Mouse (Mus musculus) kidney, adult 2 months (tissue): ENCODE measurements around the gene Acsm4. TPM values are rescaled to one million over a fixed set of nuclear protein-coding genes. Genes with fewer than 3 reads are reported as not detected.
"Not testable (repeated sequence)": the region's sequence is repeated elsewhere in the genome, so short reads cannot be mapped to it uniquely, and the experiment has no call there.

Experiments used
- DNase-seq: peaks from one replicate; pipeline ENCODE4 v3.0.0; 2021
- H3K27ac ChIP-seq: fragments of 200-500 bp; 2 replicates; pipeline ENCODE4 v1.5.1; 2012; ENCODE audit warnings: low read depth, low read length, control low read depth, inconsistent platforms; ENCODE audit not compliant: insufficient read depth
- H3K27me3 ChIP-seq: fragments of 200-500 bp; replicated peaks from 2 replicates; pipeline ENCODE4 v1.6.1; 2012; ENCODE audit warnings: mild to moderate bottlenecking, moderate library complexity, low read length, inconsistent platforms; ENCODE audit not compliant: control insufficient read depth, insufficient read depth
- H3K36me3 ChIP-seq: fragments of 200-500 bp; 2 replicates; pipeline ENCODE4 v1.6.1; 2012; ENCODE audit warnings: mild to moderate bottlenecking, moderate library complexity, low read length, inconsistent platforms; ENCODE audit not compliant: control insufficient read depth, insufficient read depth
- H3K4me1 ChIP-seq: fragments of 200-500 bp; 2 replicates; pipeline ENCODE4 v1.6.1; 2011; ENCODE audit warnings: low read length; ENCODE audit not compliant: control insufficient read depth, insufficient read depth
- H3K4me3 ChIP-seq: fragments of 200-500 bp; 2 replicates; pipeline ENCODE4 v1.5.1; 2011; ENCODE audit warnings: mild to moderate bottlenecking, low read depth, low read length, control low read depth; ENCODE audit not compliant: insufficient read depth
- CTCF ChIP-seq: fragments of 200-500 bp; conservative IDR thresholded peaks from 2 replicates; pipeline ENCODE4 v1.5.1; 2011; ENCODE audit warnings: low read depth, mild to moderate bottlenecking, control low read depth, low read length, moderate library complexity, mixed read lengths; ENCODE audit not compliant: insufficient read depth, insufficient read length
- POLR2A ChIP-seq: fragments of 200-500 bp; IDR thresholded peaks from one replicate; pipeline ENCODE4 v1.6.1; 2011; ENCODE audit warnings: low read depth, low read length, control low read depth
- WGBS: fragments of 180-500 bp; shearing (Covaris S2); methylation state at CpG from one replicate; pipeline ENCODE4 v1.1.7; 2018; 5-methylcytosine and 5-hydroxymethylcytosine counted together
- polyA plus RNA-seq: library from polyadenylated mRNA; depleted of rRNA; stranded (reverse); fragments of >200 nt; gene quantifications from 2 replicates; pipeline ENCODE4 v1.2.3, GENCODE M21; 2012

Gene Acsm4
- polyA plus RNA-seq, 1 experiment = not detected

DNA sequence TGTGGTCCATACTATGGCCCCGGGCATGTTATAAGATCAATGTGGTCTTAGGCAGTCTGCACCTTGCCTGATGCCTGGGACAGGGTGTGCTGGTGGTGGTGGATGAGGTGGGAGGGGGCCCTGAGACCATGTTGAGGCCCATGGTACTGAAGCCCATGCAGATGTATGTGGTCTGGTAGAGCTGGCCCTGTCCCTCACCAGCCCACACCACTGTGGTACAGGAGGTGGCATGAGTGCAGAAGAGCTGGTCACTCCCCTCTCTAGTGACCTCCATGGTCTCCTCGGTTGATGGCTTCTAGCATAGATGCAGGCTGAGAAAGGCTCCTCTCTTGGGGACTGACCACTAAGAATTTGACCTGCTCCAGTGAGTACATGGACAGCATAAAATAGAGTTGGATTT is 49.1 kb downstream of the Acsm4 start:
- 85% methylated on average over 2 of the region's 2 CpGs for WGBS
- H3K4me1 ChIP-seq = no peaks in the 10 kb centered on the region; the same call in 1 of the 2 replicates
- DNase-seq = no peak
- no peaks in the 10 kb centered on the region for H3K36me3 ChIP-seq
- no peak overlapping the region for H3K4me3 ChIP-seq
- no peak overlapping the region for H3K27ac ChIP-seq
- H3K27me3 ChIP-seq = no peaks in the 10 kb centered on the region
- TF ChIP-seq CTCF = no peak

DNA sequence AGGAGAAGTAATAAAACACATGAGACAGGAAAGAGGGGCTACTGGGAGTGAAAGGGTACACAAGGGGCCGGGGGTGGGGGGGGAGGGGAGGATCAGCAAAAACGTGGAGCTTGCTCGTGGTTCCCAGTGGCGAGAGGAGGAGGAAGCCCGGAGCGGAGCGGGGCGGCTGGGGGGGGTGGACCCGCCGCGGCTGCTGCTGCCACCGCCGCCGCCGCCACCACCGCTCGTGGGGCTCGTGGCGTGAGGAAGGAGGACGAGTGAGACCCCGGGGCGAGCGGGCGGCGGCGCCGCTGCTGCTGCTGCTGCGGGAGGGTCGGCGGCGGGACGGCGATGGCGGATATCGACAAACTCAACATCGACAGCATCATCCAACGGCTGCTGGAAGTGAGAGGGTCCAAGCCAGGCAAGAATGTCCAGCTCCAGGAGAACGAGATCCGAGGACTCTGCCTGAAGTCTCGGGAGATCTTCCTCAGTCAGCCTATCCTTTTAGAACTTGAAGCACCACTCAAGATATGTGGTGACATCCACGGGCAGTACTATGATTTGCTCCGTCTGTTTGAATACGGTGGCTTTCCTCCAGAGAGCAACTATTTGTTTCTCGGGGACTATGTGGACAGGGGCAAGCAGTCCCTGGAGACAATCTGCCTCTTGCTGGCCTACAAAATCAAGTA is 50.1 kb downstream of the Acsm4 start:
- not testable (repeated sequence) for H3K36me3 ChIP-seq, H3K27me3 ChIP-seq, H3K27ac ChIP-seq, H3K4me3 ChIP-seq, H3K4me1 ChIP-seq, DNase-seq
- WGBS = 7% methylated on average over 37 of the region's 44 CpGs

DNA sequence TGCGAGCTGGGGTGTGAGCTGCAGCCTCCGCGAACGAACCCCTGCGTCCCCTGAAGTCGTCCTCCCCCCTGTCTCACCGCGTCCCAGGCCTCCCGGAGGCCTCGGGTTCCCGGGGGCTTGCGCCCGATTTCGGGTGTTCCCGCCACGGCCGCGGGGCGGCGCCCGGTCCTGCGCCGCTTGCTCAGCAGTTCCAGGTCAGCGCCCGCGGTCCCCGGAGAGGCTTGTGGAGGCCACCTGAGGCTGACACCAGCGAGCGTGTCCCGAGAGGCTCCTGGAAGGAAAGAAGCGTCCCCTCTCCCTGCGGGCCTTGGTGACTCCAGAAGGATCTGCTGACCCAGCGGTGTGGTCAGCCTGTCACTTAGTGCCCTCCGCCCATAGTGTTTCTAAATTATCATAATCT is 54.5 kb downstream of the Acsm4 start:
- Histone ChIP-seq H3K27ac (no peak overlapping the region), H3K4me1 (no peaks in the 10 kb centered on the region), H3K4me3 (no peak overlapping the region), H3K36me3 (no peaks in the 10 kb centered on the region), H3K27me3 (no peaks in the 10 kb centered on the region)
- 10% methylated on average over 34 of the region's 34 CpGs for WGBS
- TF ChIP-seq CTCF = peak; percentile 37; the same call in 1 of the 2 replicates
- no peak for TF ChIP-seq POLR2A
- DNase-seq = peak; percentile 46

DNA sequence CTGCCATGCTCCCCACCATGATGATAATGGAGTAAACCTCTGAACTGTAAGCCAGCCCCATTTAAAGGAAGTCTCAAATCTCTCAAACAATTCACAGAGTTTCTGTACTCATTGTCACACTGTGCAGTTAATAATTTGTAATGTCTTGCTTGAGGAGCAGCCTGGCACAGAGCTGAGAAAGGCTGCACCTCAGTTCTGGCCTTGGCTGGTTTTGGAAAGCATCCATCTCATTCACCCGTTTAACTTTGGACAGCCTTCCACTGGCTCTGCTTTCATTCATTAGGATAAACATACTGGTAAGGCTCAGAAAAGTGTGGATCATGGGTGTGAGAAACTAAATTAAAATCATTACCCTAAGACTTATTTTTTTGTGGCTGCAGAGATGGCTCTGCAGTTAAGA is 56.0 kb downstream of the Acsm4 start:
- WGBS = 33% methylated on average over 1 of the region's 1 CpGs
- Histone ChIP-seq H3K27ac (peak overlapping the region; percentile 39; the same call in 1 of the 2 replicates), H3K27me3 (no peaks in the 10 kb centered on the region), H3K36me3 (no peaks in the 10 kb centered on the region), H3K4me1 (peaks cover 4% of the 10 kb centered on the region; the same call in 1 of the 2 replicates), H3K4me3 (no peak overlapping the region)
- DNase-seq = peak; percentile 93
- TF ChIP-seq CTCF (no peak), POLR2A (no peak)

DNA sequence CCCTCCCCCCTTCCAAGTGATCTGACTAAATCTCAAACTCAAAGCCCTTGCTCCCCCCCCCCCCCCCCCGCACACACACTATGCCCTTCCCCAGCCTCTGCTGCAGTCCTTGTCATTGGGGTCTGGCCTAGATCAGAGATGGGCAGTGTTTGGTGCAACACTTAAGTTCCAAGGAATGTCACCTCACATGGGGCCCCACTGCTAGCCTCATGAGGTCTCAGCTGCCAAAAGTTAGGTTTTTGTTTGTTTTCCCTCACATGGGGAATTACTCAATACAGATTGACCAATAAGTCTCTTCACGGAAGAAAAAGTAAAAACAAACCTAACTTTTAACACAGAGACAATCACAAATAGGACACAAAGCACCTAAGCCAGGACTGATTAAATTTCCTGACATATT is 58.9 kb downstream of the Acsm4 start:
- Histone ChIP-seq H3K36me3 (no peaks in the 10 kb centered on the region), H3K4me3 (no peak overlapping the region), H3K4me1 (peaks cover 4% of the 10 kb centered on the region; the same call in 1 of the 2 replicates), H3K27me3 (no peaks in the 10 kb centered on the region), H3K27ac (no peak overlapping the region)
- no peak for DNase-seq
- WGBS = 74% methylated on average over 2 of the region's 2 CpGs
- no peak for TF ChIP-seq POLR2A
- TF ChIP-seq CTCF = no peak

DNA sequence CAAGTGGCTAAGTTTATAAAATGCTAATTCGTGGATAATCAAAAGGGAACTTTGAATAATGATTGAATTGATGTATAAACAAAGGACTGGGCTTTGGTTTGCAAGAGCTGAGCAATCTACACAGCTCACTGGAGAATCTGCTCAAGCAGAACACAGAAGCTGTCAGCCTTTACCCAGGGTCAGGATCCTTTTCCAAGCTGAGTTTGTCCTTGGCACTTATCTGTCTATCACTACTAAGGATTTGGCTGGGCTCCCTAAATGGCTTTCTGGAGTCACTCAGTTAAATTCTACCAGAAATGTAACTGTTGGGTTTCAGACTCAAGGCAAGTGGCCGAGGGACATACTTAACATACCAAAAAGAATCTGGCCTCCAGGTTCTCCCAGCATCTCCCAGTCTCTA is 60.1 kb downstream of the Acsm4 start:
- no peaks in the 10 kb centered on the region for H3K36me3 ChIP-seq
- DNase-seq = peak; percentile 91
- TF ChIP-seq CTCF = no peak
- TF ChIP-seq POLR2A = no peak
- WGBS = 23% methylated on average over 2 of the region's 2 CpGs
- peaks cover 4% of the 10 kb centered on the region; the same call in 1 of the 2 replicates for H3K4me1 ChIP-seq
- H3K27me3 ChIP-seq = no peaks in the 10 kb centered on the region
- H3K4me3 ChIP-seq = no peak overlapping the region
- peak overlapping the region; percentile 78 for H3K27ac ChIP-seq

DNA sequence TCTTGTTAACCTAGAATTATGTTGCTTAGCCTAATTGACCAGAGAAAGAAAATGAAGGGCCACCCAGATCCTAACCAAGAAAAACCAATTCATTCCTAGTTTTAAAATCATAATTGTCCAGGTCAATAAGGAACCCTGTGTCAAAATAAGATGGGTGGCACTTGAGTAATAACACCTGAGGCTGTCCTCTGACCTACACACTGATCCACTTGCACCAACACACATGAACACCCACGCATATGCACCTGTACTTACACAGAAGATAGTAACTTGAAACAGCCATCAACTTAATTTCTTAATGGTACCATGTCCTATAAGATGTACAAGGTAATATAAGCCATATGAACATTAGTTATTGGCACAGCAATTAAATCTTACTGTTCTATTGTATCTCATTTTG is 63.9 kb downstream of the Acsm4 start:
- WGBS = 87% methylated on average over 1 of the region's 1 CpGs
- Histone ChIP-seq H3K36me3 (no peaks in the 10 kb centered on the region), H3K27ac (no peak overlapping the region), H3K27me3 (no peaks in the 10 kb centered on the region), H3K4me1 (peaks cover 4% of the 10 kb centered on the region; the same call in 1 of the 2 replicates), H3K4me3 (no peak overlapping the region)
- no peak for TF ChIP-seq CTCF
- TF ChIP-seq POLR2A = no peak
- no peak for DNase-seq

DNA sequence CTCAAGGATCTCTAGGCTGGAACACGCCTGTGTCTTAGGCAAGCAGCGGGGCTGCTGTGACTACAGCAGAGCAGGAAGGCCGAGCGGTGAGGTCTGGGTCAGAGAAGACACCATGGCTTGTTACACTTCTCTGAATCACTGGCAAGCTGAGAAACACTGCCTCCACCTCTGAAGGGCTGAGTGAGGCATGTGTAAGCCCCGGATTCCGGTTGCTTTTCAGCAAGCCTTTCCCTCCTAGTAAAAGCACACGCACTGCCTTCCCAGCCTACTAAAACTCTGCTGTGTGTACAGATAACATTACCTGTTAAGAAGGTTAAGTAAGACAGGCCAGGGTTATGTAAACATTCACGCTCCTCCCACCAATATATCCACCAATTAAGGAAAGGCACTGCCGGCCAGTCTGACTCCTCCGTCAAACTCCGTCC is 70.7 kb downstream of the Acsm4 start, which contains the start of gene Acsm3:
Gene Acsm3, plus strand, starts transcription at position 397 of the 425 bp plus-strand sequence.
- WGBS = 27% methylated on average over 11 of the region's 11 CpGs
- no peaks in the 10 kb centered on the region for H3K27me3 ChIP-seq
- no peaks in the 10 kb centered on the region for H3K4me1 ChIP-seq
- H3K4me3 ChIP-seq = peak within 1 kb of the TSS; percentile 61
- DNase-seq = peak; percentile 77
- no peak for TF ChIP-seq CTCF
- no peak for TF ChIP-seq POLR2A
- no peaks in the 10 kb centered on the region for H3K36me3 ChIP-seq
- H3K27ac ChIP-seq = peak within 1 kb of the TSS; percentile 93
